Mouse (Mus musculus): Measurements from ENCODE around the gene Gm21317. TPM values are rescaled to one million over a fixed set of nuclear protein-coding genes. Genes with fewer than 3 reads are reported as not detected.
"Not testable (repeated sequence)": the region's sequence is repeated elsewhere in the genome, so short reads cannot be mapped to it uniquely, and the experiment has no call there.

The Gm21317 gene
- not detected in 2 replicates for polyA plus RNA-seq (2015; fragmentation: Nextera tagmentation; extraction: Ambion mirVana)

DNA sequence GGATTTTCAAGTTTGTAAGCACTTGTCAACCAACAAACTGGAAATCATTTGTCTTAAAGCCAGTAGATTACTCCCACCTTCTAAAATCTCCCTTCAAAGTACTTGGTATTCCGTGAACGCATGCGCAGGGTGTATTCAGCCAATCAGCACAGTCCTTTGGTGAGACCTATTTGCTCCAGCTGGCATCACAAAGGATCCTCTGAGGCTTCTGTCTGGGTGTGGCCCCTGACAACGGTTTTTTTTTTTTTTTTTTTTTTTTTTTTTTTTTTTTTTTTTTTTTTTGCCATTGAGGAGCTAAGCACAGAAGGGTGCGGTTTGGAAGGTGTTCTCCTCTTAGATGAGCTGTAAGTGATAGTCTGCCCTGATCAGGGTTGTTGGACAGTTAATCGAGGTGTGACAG lies at the start of gene Gm21317:
Gene Gm21317 (plus strand): TSS at position 301 of the 400 bp plus-strand sequence.
- not testable (repeated sequence) for H3K4me2 ChIP-seq; H3K27ac ChIP-seq (replicated peaks); H3K4me1 ChIP-seq (replicated peaks); ATAC-seq (ENCODE audit: low read depth); H3K36me3 ChIP-seq; H3K9ac ChIP-seq; H3K9me3 ChIP-seq; H3K27me3 ChIP-seq; H3K4me3 ChIP-seq
- no CpG with 5 or more reads among the region's 6 CpGs for WGBS
